Mouse (Mus musculus) kidney, adult 18-20 months (tissue): ENCODE results near the gene Ank2.

Experiments used
- DNase-seq: peaks from one replicate; pipeline ENCODE4 v3.0.0; 2021

Gene Ank2

GRCm38 (mm10) chr3:127224315-127225166 is 274.6 kb downstream of the Ank2 start:
- no peak for DNase-seq

GRCm38 (mm10) chr3:127222086-127222485 is 277.1 kb downstream of the Ank2 start:
- no peak for DNase-seq

GRCm38 (mm10) chr3:127220859-127221258 is 278.3 kb downstream of the Ank2 start:
- no peak for DNase-seq

- DNase-seq, result no peak
These were observed 285.6 kb downstream of the Ank2 start for GRCm38 (mm10) chr3:127213534-127213933.

GRCm38 (mm10) chr3:127211119-127211518 is 288.0 kb downstream of the Ank2 start:
- no peak for DNase-seq

GRCm38 (mm10) chr3:127210552-127210951 is 288.6 kb downstream of the Ank2 start:
- DNase-seq, result no peak

- no peak for DNase-seq
These were observed 290.3 kb downstream of the Ank2 start for GRCm38 (mm10) chr3:127208871-127209270.

GRCm38 (mm10) chr3:127205883-127206434 is 293.2 kb downstream of the Ank2 start:
- DNase-seq, result no peak

- DNase-seq, result no peak
These were observed 296.6 kb downstream of the Ank2 start for GRCm38 (mm10) chr3:127202484-127203115.

- DNase-seq, result no peak
These were observed 298.4 kb downstream of the Ank2 start for GRCm38 (mm10) chr3:127200789-127201188.

GRCm38 (mm10) chr3:127199112-127199665 is 300.0 kb downstream of the Ank2 start:
- DNase-seq, result no peak

GRCm38 (mm10) chr3:127198656-127199055 is 300.5 kb downstream of the Ank2 start:
- DNase-seq, result no peak

GRCm38 (mm10) chr3:127188789-127189128 is 310.4 kb downstream of the Ank2 start:
- DNase-seq, result no peak

GRCm38 (mm10) chr3:127188086-127188788 is 310.9 kb downstream of the Ank2 start:
- DNase-seq, result no peak

GRCm38 (mm10) chr3:127187081-127187480 is 312.1 kb downstream of the Ank2 start:
- no peak for DNase-seq

- no peak for DNase-seq
These were observed 312.9 kb downstream of the Ank2 start for GRCm38 (mm10) chr3:127186239-127186638.

- DNase-seq, result no peak
These were observed 315.0 kb downstream of the Ank2 start for GRCm38 (mm10) chr3:127183998-127184753.

- DNase-seq, result no peak
These were observed 326.5 kb downstream of the Ank2 start for GRCm38 (mm10) chr3:127172697-127173096.

GRCm38 (mm10) chr3:127170246-127170645 is 328.9 kb downstream of the Ank2 start:
- no peak for DNase-seq

GRCm38 (mm10) chr3:127169114-127169513 is 330.0 kb downstream of the Ank2 start:
- DNase-seq, result no peak

- no peak for DNase-seq
These were observed 335.4 kb downstream of the Ank2 start for GRCm38 (mm10) chr3:127163749-127164148.

- DNase-seq, result peak; percentile 51
These were observed 337.0 kb downstream of the Ank2 start for GRCm38 (mm10) chr3:127161998-127162712.
